Mouse (Mus musculus) spleen, postnatal 4 days (tissue): Measurements from ENCODE around the gene Crip2.

Experiments
- DNase-seq, 2 experiments: peaks; one replicate each; pipeline ENCODE4 v3.0.0; 2022; ENCODE audit warnings: low spot score in 2 of 2

Gene Crip2

GRCm38 (mm10) chr12:113131601-113132000 is 8.4 kb upstream of the Crip2 start:
- no peak for DNase-seq

- DNase-seq, result no peak
Observed at GRCm38 (mm10) chr12:113132567-113132966, 7.5 kb upstream of the Crip2 start.

- no peak for DNase-seq
Observed at GRCm38 (mm10) chr12:113133260-113133659, 6.8 kb upstream of the Crip2 start.

GRCm38 (mm10) chr12:113133861-113134403 is 6.1 kb upstream of the Crip2 start:
- no peak for DNase-seq

- DNase-seq, result no peak
Observed at GRCm38 (mm10) chr12:113134502-113134901, 5.5 kb upstream of the Crip2 start.

- no peak for DNase-seq
Observed at GRCm38 (mm10) chr12:113135401-113135800, 4.6 kb upstream of the Crip2 start.

- no peak for DNase-seq
Observed at GRCm38 (mm10) chr12:113136492-113137020, 3.5 kb upstream of the Crip2 start.

- DNase-seq, result no peak
Observed at GRCm38 (mm10) chr12:113137260-113138213, 2.5 kb upstream of the Crip2 start.

- no peak for DNase-seq
Observed at GRCm38 (mm10) chr12:113138291-113138690, 1.7 kb upstream of the Crip2 start.

- no peak for DNase-seq
Observed at GRCm38 (mm10) chr12:113138901-113139864, 853 bp upstream of the Crip2 start.

- peak in 1 of 2 experiments; percentile 56 for DNase-seq
Observed at GRCm38 (mm10) chr12:113140616-113141411, 778 bp downstream of the Crip2 start.

GRCm38 (mm10) chr12:113141531-113141973 is 1.5 kb downstream of the Crip2 start:
- no peak for DNase-seq

- DNase-seq, result no peak
Observed at GRCm38 (mm10) chr12:113142021-113142975, 2.3 kb downstream of the Crip2 start.

- no peak for DNase-seq
Observed at GRCm38 (mm10) chr12:113143164-113143563, 3.1 kb downstream of the Crip2 start.

- peak in 1 of 2 experiments; percentile 44 for DNase-seq
Observed at GRCm38 (mm10) chr12:113144001-113144756, 4.1 kb downstream of the Crip2 start.

GRCm38 (mm10) chr12:113144886-113145285 is 4.8 kb downstream of the Crip2 start:
- no peak for DNase-seq

- DNase-seq, result no peak
Observed at GRCm38 (mm10) chr12:113145591-113145990, 5.6 kb downstream of the Crip2 start.

- peak; percentile 90 to 96 for DNase-seq
Observed at GRCm38 (mm10) chr12:113146112-113147057, 6.3 kb downstream of the Crip2 start, which contains the start of gene Crip1. Crip1 (plus strand) TSS chr12:113146316.
